Mouse (Mus musculus) kidney, postnatal 36 days (tissue): ENCODE results near the gene Sorcs2.

ENCODE experiments used
- DNase-seq, 2 experiments: peaks; one replicate each; pipeline ENCODE4 v3.0.0; 2021 to 2022; ENCODE audit warnings: mixed read lengths in 2 of 2

Sorcs2 gene

DNA sequence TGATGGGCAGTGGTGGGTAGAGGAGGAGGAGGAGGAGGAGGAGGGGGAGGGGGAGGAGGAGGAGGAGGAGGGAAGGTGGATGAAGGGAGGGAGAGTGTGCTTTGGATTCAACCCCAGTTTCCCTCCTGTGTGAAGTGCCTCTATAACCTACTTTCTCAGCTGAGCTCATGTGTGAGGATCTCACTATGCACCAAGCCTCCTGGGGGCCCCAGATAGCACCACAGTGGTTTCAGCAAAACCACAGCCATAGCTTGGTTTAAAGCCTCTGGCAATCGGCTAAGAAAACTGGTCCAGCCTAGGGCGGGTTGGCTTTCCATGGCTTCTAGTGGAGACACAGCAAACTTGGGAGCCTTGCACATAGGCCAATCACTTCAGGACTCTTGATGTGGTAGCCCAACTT lies 284.2 kb downstream of the Sorcs2 start:
- DNase-seq: no peak

DNA sequence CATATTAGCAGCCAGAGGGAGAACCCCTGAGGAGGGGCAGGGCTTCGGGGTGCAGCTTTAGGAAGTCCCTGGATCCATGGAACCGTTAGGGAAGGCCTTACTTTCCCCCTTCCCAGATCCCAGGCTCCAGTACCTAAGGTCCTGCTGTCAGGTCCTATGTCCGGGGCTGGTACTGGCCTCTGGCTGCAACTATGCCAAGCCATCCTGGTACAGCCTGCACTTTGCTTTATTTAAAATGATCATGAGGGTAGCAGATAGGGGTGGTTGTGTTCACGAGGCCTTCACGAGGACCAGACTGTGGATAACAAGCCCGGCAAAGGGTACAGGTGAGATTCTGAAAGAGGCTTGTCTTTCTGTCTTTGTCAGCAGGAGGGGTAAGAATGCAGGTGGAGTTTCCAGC lies 285.2 kb downstream of the Sorcs2 start:
- no peak for DNase-seq

DNA sequence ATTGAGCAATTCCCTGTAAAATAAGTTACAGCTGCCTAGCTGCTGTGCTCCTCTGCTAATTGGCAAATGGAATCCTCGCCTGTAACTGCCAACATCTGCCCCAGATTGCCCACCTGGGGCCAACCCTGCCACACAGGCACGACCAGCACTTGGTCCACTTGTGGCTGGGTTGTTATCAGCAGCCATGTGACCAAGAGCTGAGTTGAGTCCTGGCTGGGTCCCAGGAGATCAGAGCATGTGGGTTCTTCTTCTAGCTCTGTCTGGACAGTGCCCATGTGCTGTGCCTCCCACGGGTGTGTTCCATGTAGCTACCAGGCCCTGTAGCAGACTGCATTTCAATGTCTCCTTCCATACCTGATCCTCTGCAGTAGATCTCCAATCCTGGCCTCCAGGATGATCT lies 286.4 kb downstream of the Sorcs2 start:
- DNase-seq: no peak

DNA sequence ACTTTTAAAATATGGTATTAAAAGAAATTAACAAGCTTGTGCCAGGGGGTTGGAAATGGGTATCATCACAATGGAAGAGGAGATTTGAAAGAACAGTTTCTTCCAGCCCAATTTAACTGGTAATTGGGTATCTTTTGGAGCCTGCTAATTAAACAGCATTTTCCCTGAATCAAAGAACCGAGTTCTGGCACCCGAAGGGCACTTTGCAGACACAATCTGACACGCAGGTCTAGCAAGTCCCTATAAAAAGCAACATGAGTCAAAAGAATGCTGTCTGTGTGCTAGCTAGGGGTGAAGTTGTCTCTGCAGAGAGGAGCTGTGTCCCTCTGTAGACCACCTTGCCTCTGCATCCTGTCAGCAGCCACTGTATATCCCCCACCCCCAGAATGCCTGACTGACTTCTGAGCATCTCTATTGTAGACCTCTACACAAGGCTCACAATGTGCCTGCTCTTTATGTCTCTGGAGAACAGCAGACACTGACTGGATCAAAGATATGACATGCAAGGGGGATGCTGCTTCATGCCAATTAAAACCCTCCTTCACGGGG lies 289.5 kb downstream of the Sorcs2 start:
- DNase-seq: no peak

DNA sequence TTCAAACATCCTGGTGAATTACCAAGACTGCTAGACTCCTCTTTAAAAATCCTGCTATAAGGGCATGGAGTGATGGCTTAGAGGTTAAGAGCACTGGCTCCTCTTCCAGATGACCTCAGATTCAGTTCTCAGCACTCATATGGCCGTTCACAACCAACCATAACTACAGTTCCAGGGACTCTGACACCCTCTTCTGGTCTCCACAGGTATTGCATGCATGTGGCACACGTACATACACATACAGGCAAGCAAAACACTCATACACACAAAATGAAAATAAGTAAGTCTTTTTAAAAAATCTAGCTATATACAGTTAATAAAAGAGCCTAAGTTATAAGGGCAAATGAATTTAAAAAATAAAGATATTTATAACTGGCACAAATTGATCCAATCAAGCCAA lies 294.5 kb downstream of the Sorcs2 start:
- DNase-seq: no peak

DNA sequence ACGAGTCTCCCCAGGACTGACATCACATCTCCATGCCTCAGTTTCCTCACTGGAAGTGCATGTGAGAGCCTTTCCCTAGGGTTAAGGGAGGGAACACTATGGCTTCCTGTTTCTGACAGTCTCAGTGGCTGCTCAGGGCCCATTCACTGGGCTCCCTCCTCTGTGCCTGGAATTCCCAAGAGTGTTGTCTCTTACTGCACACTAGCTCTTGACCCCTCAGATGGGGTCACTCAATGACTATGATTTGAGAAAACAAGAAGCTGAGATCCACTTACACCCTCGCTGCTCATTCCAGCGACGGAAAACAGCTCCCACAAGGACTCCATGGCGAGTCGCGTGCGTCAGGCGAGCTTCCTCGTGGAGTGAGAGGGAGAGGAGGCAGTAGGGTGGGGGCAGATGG lies 296.8 kb downstream of the Sorcs2 start:
- DNase-seq: peak; percentile 18 to 44

DNA sequence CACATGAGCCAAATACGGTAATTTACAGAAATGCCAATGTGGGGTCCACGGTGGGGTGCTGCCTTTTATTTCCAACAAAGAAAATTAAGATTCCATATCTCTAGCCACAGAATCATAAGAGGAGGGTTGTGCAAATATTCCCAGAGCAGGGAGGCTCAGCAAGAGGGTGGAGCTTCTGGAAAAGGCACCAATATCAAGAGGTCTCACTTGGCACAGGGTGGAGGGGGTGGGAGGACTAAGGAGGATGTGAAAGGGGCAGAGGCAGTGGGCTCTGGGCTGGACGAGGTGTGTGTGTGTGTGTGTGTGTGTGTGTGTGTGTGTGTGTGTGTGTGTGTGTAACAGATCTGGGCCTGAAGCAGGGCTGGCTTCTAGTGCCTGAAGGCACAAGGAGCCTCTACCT lies 297.5 kb downstream of the Sorcs2 start:
- no peak for DNase-seq

DNA sequence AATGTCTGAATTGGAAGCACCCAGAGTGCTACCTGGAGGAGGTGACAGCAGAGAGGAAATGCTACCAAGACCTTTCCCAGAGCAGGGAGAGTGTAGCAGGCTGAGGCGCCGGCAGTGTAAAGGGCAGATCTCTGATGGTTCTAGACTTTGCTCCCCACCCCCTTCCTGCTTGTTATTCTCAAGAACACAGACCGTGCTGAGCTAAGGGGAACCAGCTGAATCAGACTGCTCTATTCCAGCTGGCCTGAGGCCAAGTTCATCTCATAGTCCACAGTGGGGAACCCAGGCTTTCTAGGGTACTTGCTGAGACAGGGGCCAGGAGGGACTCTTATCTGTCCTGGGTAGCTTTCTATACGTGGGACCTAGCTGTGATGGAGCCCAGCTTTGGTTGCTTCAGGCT lies 298.3 kb downstream of the Sorcs2 start:
- peak; percentile 84 to 91 for DNase-seq

DNA sequence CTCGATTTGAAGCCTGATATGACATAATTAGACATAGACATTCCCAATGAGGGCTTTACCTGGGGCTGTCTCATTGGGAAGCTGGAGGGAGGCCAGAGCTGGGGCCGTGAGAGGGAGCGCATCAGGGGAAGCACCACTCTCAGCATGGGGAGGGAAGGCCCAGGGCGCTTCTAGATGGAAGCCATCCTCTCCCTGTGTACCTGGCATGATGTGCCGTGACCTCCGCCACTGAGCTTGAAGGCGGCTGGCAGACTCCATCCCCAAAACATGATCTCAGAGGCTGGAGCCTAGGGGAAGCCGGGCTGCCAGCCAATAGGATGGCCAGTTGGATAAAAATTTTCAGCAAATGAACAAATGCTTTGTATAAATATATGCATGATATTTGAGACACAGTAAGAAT lies 301.9 kb downstream of the Sorcs2 start:
- DNase-seq: no peak

DNA sequence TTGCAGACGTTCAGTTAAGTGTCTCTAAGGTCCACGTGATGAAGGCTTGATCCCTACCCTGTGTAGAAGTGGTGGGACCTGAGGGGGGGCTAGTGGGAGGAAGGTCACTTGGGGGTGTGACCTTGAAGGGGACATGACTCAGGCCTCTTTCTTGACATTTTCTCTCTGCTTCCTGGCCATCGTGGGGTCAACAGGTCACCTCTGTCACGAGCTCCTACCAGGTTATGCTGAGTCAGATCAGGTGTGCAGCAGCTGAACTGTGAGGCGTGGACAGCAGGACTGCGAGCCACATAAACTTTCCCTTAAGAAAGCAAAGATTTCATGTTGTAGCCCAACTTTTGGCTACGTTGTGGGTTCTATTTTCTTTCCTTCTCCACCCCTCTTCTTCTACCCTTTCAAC lies 307.9 kb downstream of the Sorcs2 start:
- peak; percentile 66 for DNase-seq

DNA sequence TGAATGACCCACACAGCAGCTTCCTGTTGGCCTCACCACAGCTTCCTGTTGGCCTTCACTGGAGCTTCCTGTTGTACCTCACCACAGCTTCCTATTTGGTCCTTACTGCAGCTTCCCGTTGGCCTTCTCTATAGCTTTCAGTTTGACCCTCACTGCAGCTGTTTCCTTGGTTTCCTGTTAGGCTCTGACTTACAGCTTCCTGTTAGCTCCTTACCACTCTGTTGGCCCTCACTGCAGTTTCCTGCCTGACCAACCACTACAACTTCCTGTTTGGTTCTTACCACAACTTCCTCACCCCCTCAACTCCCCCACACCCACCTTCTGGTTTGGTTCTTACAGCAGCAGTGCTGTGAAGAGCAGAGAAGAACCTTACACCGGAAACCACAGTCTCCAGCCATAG lies 308.7 kb downstream of the Sorcs2 start:
- no peak for DNase-seq

DNA sequence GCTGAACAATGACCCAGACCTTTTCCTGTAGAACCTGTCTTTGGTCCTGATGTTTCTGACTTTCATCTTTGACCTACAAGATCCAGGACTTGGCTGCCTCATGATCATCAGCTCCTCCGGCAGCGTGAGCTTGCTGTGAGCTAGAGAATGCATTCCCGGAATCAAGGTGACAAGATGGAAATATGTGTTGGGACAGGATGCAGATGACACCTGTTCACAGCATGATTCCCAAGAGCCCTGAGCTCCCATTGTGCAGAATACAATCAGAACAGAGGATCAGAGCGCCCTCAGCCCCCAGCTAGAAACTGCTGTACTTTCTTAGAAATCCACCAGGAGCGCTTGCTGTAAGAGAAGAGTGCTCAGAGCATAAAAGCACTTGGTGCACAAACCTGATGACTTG lies 311.0 kb downstream of the Sorcs2 start:
- no peak for DNase-seq

DNA sequence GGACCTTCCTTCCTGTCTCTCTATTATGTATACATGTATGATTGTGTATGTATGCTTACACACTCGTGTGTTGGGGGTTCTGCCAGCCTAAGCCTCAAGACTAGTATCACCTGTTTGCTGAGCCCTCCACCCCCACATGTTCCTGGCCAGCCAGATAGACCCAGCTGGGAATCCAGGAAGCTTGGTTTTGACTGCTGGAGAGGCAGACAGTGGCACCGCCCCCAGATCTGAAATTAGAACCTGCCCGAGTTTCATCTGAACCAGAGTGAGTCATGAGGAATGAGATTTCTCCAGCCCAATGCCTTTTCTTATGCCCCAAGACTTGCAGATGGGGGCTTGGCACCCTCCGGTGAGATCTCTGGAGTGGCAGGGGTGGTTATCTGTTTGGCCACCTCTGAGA lies 312.3 kb downstream of the Sorcs2 start:
- DNase-seq: no peak

DNA sequence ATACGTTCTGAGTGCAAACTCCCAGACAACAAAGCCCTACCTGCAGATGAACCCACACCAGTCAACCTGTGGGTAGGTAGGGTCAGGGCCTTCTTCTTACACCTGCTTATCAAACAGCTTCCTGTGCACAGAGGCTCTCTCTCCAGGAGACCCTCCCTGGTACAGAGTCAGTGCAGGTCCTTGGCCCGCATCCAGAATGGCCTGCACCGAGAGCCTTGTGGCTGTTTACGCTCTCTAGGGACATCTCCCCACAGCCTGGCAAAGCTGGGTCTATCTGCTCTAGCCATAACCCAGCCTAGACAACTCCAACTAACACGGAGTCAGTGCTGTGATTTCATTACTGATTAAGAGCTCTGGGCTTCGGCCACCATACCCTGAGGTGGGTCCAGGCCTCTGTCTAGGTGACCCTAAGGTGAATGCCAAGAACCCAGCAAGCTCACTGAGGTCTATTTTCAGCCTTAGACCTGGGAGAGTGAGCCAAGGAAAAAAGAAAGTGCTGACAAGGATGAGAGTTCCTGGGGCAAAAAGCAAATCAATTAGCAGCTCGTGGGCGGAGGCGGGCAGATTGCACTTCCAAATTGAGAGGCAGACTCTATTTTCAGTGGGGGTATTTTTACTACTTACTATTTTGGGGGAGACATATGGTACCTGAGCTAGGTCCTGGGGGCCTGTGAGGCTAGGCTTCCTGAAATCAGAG lies 313.9 kb downstream of the Sorcs2 start:
- peak; percentile 50 to 80 for DNase-seq

DNA sequence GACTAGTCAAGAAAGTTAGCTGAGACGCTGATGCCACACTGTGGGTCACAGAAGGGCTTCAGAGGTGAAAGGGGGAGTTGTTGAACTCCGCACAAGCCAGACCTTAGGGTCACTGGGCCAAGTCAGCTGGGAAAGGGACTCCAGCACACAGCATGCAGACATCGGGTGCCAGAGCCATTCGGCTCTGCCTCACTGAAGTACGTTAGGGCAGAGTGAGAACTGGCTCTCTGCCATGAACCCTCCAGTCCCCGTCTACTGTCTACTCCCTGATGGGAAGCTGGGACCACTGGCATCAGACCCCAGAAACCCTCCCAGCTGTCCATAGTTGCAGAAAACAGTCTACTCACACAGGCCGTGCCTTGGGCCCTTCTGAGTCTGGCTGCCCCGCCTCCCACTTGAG lies 316.9 kb downstream of the Sorcs2 start:
- DNase-seq: no peak

DNA sequence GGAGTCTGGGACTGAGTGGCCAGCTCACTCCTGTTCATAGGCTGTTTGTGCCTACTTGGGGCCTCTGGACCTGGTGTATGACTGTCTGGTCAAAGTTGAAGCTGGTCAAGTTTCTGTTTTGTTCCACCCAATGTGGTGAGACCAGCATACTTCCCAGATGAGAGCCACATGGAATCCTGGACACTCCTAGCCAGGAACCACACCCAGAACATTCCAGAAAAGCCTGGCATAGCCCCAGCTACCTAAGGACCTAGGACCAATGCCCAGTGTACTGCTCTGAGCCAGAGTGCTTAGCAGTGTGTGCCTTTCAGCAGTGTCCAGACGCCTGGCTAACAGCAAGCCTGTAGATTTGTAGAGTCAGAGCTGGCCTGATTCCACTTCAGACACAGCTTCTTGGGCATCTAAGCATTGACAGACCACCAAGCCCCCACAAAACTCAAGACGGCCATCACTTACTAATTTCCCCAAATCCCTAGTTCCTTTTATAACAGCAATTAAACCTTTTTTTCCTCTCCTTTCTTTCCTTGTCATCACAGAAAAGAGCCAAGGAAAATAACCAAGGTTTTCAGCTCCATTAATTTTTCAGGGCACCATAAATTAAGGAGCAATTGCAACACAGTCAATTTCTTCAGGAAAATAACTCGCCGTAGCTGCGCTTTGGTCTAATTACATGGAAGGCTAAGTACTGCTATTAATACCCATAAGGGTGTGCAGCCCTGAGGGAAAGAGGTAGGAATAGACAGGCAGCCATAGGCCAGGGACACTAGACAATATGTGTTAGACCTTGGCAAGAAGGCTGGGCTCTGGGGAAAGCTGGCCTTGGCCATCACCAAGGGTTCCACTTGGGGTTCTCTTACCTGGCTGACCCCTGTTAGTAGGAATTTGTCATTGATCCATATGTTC lies 322.5 kb downstream of the Sorcs2 start:
- DNase-seq: peak; percentile 72 to 83

DNA sequence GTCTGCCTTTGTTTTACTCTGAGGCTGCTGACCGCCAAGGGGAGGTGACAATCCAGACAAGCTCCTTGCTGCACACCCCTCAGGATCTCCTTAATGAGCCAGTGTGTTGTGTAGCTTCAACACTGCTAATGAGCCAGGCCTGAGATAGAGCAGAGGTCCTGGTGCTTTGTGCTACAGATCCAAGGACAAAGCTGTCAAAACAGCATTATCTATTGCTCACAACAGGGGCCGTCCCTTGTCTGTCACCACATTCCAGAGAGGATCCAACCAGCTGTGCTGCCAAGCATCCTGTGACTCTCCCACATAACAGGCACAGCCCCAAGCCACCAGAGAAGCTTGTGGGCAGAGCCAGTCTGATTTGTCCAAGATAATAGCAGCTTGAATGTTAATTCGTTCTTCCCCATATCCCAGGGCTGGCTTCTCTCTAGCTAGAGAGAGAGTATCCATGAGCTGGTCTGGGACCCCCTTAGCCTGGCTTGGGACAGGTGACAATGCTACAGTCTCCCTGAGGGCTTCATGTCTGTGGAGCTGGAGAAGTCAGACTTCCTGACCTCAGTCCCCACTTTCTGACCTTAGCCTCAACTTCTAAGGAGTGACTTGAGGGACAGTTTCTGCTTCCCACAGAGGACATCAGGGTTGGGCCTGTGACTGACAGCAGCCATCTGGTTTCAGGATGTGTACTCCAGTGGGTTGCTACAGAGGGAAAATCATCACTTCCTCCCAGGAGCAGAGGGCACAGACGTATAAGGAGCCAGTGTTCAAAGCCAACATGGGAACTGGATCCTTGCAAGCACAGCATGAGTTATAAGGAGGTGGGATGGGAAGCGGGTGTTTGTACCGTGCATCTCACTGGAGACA lies 328.2 kb downstream of the Sorcs2 start:
- DNase-seq: no peak

DNA sequence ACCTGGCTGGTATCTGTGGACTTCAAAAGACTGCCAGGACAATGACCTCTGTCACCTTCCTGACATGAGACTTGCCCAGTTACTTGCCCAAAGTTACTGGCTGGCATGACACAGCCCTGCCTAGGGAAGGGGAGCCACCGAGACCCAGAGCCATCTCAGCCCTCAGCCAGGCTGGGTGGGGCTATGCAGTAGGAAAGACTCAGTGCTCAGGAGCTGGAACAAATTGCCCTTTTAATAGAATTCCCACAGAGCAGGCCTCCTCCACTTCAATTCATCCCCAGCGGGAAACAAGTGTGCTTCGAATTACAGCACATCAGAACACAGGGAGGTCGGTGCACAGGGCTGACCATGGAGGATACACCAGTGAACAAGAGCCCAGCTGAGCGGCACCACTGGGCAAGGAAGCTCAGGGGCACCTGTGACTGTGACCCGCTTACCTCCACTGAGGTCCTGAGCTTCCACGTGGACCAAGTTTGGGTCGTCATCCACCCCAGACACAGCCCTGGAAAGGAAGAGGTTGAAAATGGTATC lies 330.2 kb downstream of the Sorcs2 start:
- no peak for DNase-seq

DNA sequence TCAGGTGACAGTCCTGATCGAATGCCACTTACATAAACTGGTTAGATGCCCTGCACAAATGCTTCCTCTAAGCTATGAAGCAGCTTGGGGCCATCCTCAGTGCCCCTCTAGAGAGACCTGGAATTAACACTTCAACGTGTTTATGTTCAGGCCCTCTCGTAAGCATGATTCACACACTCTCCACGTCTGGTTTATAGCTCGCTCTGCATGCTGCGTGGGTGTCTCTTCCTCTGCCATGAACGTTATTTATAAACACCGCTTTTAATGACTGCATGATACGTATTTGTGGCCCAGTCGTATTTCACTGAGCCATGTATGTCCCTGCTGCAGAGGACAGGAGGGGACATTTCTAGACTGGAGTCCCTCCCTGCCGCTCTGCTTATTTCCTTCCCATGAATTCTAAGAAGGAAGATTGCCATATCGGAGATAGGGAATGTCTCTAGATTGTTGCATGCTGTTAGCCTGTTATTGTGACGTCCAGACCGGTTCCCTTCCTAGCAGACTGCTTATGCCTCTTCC lies 340.1 kb downstream of the Sorcs2 start:
- DNase-seq: no peak

DNA sequence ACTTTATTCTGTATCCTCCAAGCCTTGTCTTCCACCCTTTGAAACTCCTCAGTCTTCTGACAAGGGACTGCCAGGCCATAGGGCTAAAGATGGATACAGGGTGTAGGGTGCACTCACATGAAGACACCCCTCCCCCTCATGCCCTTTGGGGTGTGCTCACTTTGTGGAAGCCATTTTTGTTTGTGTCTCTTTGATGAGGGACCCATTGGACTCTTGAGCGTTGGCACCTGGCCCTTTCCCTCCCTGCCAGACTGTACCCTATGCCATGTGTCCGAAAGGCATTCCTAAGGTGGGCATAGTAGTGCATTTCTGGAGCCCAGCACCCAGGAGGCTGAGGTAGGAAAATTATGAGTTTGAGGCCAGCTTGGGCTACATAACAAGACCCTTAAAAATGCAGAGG lies 341.0 kb downstream of the Sorcs2 start:
- DNase-seq: no peak

DNA sequence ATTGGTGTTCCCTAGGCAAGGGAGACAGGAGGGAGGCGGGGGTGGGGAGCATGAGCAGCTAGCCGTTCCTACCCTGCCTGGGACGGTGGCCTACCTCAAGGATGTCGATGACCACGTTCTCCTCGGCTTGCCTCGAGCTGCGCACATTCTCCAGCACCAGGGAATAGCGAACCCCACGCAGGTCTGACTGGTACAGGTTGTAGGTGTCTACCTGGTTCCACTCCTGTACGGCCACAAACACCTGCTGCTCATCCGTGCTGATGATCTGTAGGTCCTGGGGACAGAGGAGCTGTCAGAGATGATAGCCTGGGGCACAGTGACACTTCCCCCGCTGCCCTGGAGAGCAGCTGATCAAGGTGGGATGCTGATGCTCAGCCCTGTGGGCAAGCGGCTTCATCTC lies 342.1 kb downstream of the Sorcs2 start:
- DNase-seq: no peak

DNA sequence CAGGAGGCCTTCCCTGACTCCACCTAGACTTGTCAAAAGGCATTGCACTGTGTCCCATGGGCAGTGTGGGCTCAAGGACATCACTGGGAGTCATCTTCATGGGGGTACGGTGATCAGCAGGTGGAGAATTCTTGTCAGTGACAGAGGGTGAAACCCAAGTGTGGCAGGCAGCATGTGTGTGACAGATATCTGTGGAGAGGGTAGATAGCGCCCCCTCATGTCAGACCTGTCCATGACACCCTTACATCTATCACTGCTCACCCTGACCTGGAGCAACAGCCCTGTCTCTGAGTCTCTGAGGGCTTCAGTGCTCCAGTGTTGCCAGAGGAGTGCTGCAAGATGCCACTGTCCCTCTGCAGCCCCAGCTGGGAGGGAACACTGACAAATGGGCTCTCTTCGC lies 343.4 kb downstream of the Sorcs2 start:
- DNase-seq: no peak

DNA sequence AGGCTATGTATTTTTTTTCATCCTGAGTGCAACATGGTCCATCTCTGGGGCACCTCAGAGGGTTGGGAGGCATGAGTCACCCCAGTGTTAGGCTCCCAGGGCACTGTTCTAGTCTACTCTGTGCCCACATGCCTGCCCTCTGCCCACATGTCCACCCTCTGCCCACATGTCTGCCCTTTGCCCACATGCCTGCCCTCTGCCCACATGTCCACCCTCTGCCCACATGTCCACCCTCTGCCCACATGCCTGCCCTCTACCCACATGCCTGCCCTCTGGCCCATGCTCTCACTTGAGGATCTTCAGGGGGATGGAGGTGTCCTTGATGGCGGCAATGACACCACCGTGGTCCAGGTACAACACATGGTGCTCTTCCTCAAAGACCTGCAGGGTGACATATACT lies 354.8 kb downstream of the Sorcs2 start:
- peak in 1 of 2 experiments; percentile 12 for DNase-seq
